Mouse (Mus musculus) erythroblast, embryonic 14.5 days (primary cell): Measurements from ENCODE around the gene Slamf7.

ENCODE experiments used
- GATA1 ChIP-seq: IDR thresholded peaks from 2 replicates; pipeline ENCODE4 v1.6.1; 2012; ENCODE audit warnings: low read length, inconsistent platforms, mixed read lengths
- TAL1 ChIP-seq: IDR thresholded peaks from 3 replicates; pipeline ENCODE4 v1.6.1; 2012; ENCODE audit warnings: low read length, inconsistent platforms, mixed read lengths

GRCm38 (mm10) chr1:171627801-171628200 lies 25.0 kb downstream of the Slamf7 start:
- TF ChIP-seq GATA1: no peak
- TF ChIP-seq TAL1: no peak
